Mouse (Mus musculus) liver, adult 2 months (tissue): Measurements from ENCODE around the gene Proser1.
A peak's percentile ranks its signal among the peaks of the same experiment; 100 is the strongest.

Source experiments
- CTCF ChIP-seq: fragments of 200-500 bp; IDR thresholded peaks from 2 replicates; pipeline ENCODE4 v1.5.1; 2011; ENCODE audit warnings: low read depth, low read length, control low read depth
- POLR2A ChIP-seq: fragments of 200-500 bp; IDR thresholded peaks from 2 replicates; pipeline ENCODE4 v1.6.1; 2011; ENCODE audit warnings: low read length, control low read depth; ENCODE audit not compliant: insufficient read depth; ENCODE audit errors: extremely low read depth

DNA sequence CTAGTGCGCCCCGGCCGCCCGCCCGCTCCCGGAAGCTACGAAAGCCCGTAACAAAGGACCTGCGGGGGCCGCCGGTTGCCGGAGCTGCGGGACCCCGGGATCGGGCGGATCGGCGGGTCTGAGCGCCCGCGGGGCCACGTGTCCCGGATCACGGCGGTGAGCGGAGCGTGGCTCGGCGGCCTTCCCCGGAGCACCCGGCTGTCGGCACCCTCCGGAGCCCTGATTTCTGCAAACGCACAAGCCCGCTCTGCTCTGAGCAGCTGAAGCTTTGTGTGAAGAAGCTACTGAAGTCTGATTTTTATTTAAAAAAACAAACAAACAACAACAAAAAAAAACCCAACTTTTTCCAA lies 274 bp downstream of the Proser1 start:
- TF ChIP-seq CTCF (no peak), POLR2A (0 out of 2 replicates have a peak, but pooled peaks have one; percentile 15)
